Mouse (Mus musculus): ENCODE results near the gene Cish. TPM values are rescaled to one million over a fixed set of nuclear protein-coding genes. Genes with fewer than 3 reads are reported as not detected.

The Cish gene
- polyA plus RNA-seq, 1 experiment from 2014 or later = 4.2 TPM

GRCm38 (mm10) chr9:107309600-107309999 is 13.8 kb downstream of the Cish start:
- Histone ChIP-seq H3K4me2 (no peak overlapping the region), H3K36me3 (ENCODE audit: control insufficient read depth, insufficient read depth, low read length) (no peaks in the 10 kb centered on the region), H3K4me3 (ENCODE audit: low read depth, low read length) (no peak overlapping the region), H3K9ac (ENCODE audit: low read length) (no peak overlapping the region), H3K27me3 (ENCODE audit: control insufficient read depth, insufficient read depth, low read length) (no peaks in the 10 kb centered on the region), H3K4me1 (ENCODE audit: control insufficient read depth, insufficient read depth, low read length) (no peaks in the 10 kb centered on the region), H3K9me3 (ENCODE audit: control insufficient read depth, low read length) (no peaks in the 10 kb centered on the region), H3K27ac (ENCODE audit: low read depth, low read length) (no peak overlapping the region)
- DNase-seq (ENCODE audit: low spot score, missing footprints) (no peak), ATAC-seq (ENCODE audit: low FRiP score) (no peak)
- WGBS = 80% methylated on average over 5 of the region's 5 CpGs

- WGBS = 72% methylated on average over 10 of the region's 10 CpGs
- ATAC-seq (ENCODE audit: low FRiP score) = no peak
- Histone ChIP-seq H3K4me1 (ENCODE audit: control insufficient read depth, insufficient read depth, low read length) (no peaks in the 10 kb centered on the region), H3K4me3 (ENCODE audit: low read depth, low read length) (no peak overlapping the region), H3K9me3 (ENCODE audit: control insufficient read depth, low read length) (no peaks in the 10 kb centered on the region), H3K4me2 (no peak overlapping the region), H3K27me3 (ENCODE audit: control insufficient read depth, insufficient read depth, low read length) (no peaks in the 10 kb centered on the region), H3K27ac (ENCODE audit: low read depth, low read length) (no peak overlapping the region), H3K9ac (ENCODE audit: low read length) (no peak overlapping the region), H3K36me3 (ENCODE audit: control insufficient read depth, insufficient read depth, low read length) (no peaks in the 10 kb centered on the region)
- peak; percentile 54 for DNase-seq (ENCODE audit: low spot score, missing footprints)
These were observed 17.2 kb downstream of the Cish start for GRCm38 (mm10) chr9:107312811-107313584.

DNA sequence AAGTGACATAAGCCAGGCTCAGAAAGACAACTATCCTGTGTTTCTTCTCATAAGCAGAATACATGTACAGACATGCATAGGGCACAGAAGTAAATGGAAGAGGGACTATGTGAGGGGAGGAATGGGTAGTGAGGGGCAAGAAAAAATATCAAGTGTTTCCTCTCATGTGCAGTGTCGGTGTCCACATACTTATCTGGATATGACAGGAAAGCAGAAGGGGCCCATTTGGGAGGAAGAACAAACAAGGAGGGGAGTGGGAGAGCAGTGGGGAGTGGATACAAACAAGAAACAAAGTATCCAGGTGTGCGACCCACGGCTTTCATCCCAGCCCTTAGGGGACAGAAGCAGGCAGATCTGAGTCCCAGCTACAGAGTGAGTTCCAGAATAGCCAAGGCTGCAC is 18.1 kb downstream of the Cish start:
- 83% methylated on average over 3 of the region's 3 CpGs for WGBS
- DNase-seq (ENCODE audit: low spot score, missing footprints) = peak; percentile 10
- Histone ChIP-seq H3K9me3 (ENCODE audit: control insufficient read depth, low read length) (no peaks in the 10 kb centered on the region), H3K27ac (ENCODE audit: low read depth, low read length) (no peak overlapping the region), H3K4me1 (ENCODE audit: control insufficient read depth, insufficient read depth, low read length) (no peaks in the 10 kb centered on the region), H3K9ac (ENCODE audit: low read length) (no peak overlapping the region), H3K4me2 (no peak overlapping the region), H3K4me3 (ENCODE audit: low read depth, low read length) (no peak overlapping the region), H3K27me3 (ENCODE audit: control insufficient read depth, insufficient read depth, low read length) (no peaks in the 10 kb centered on the region), H3K36me3 (ENCODE audit: control insufficient read depth, insufficient read depth, low read length) (no peaks in the 10 kb centered on the region)
- no peak for ATAC-seq (ENCODE audit: low FRiP score)

- WGBS = 84% methylated on average over 2 of the region's 2 CpGs
- H3K4me3 ChIP-seq (ENCODE audit: low read depth, low read length) = no peak overlapping the region
These were observed 20.0 kb downstream of the Cish start for GRCm38 (mm10) chr9:107315791-107316190.

GRCm38 (mm10) chr9:107322461-107323050 is 26.7 kb downstream of the Cish start:
- Histone ChIP-seq H3K4me3 (ENCODE audit: low read depth, low read length) (no peak overlapping the region), H3K9me3 (ENCODE audit: control insufficient read depth, low read length) (no peaks in the 10 kb centered on the region)

More at GRCm38 (mm10) chr9:107315791-107316190, 20.0 kb downstream of the Cish start:
- H3K4me1 ChIP-seq (ENCODE audit: control insufficient read depth, insufficient read depth, low read length) = no peaks in the 10 kb centered on the region
- H3K36me3 ChIP-seq (ENCODE audit: control insufficient read depth, insufficient read depth, low read length) = no peaks in the 10 kb centered on the region
- H3K9me3 ChIP-seq (ENCODE audit: control insufficient read depth, low read length) = no peaks in the 10 kb centered on the region
- no peak overlapping the region for H3K9ac ChIP-seq (ENCODE audit: low read length)
- no peak overlapping the region for H3K27ac ChIP-seq (ENCODE audit: low read depth, low read length)
- H3K4me2 ChIP-seq = no peak overlapping the region
- DNase-seq (ENCODE audit: low spot score, missing footprints) (peak; percentile 80), ATAC-seq (ENCODE audit: low FRiP score) (no peak)
- H3K27me3 ChIP-seq (ENCODE audit: control insufficient read depth, insufficient read depth, low read length) = no peaks in the 10 kb centered on the region

DNA sequence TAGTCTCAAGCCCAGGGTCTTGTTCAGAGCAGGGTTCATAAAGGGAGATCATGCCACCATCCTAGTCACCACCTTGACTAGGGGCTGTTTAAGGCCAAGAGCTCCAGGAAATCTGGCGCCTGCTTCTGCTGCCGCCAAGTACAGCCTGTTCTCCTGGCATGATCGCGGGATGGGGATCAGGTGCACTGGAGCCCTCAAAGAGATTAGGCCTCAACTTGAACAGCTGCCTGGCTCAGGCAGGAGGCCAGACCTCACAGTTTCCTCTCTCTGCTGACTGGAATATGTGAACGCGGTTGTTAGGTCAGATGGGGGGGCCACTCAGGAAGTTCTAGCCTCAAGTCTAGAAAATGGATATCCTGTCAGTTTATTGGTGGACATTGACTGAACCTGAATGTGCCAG is 27.7 kb downstream of the Cish start:
- Histone ChIP-seq H3K27me3 (ENCODE audit: control insufficient read depth, insufficient read depth, low read length) (no peaks in the 10 kb centered on the region), H3K27ac (ENCODE audit: low read depth, low read length) (no peak overlapping the region), H3K36me3 (ENCODE audit: control insufficient read depth, insufficient read depth, low read length) (no peaks in the 10 kb centered on the region), H3K4me1 (ENCODE audit: control insufficient read depth, insufficient read depth, low read length) (no peaks in the 10 kb centered on the region), H3K4me3 (ENCODE audit: low read depth, low read length) (no peak overlapping the region), H3K9ac (ENCODE audit: low read length) (no peak overlapping the region), H3K9me3 (ENCODE audit: control insufficient read depth, low read length) (no peaks in the 10 kb centered on the region), H3K4me2 (no peak overlapping the region)
- DNase-seq (ENCODE audit: low spot score, missing footprints) (no peak), ATAC-seq (ENCODE audit: low FRiP score) (no peak)
- 83% methylated on average over 6 of the region's 6 CpGs for WGBS

More at GRCm38 (mm10) chr9:107322461-107323050, 26.7 kb downstream of the Cish start:
- ATAC-seq (ENCODE audit: low FRiP score) (no peak), DNase-seq (ENCODE audit: low spot score, missing footprints) (no peak)
- WGBS = 82% methylated on average over 8 of the region's 8 CpGs
- H3K36me3 ChIP-seq (ENCODE audit: control insufficient read depth, insufficient read depth, low read length) = no peaks in the 10 kb centered on the region
- no peak overlapping the region for H3K4me2 ChIP-seq
- no peak overlapping the region for H3K9ac ChIP-seq (ENCODE audit: low read length)
- no peak overlapping the region for H3K27ac ChIP-seq (ENCODE audit: low read depth, low read length)
- H3K4me1 ChIP-seq (ENCODE audit: control insufficient read depth, insufficient read depth, low read length) = no peaks in the 10 kb centered on the region
- no peaks in the 10 kb centered on the region for H3K27me3 ChIP-seq (ENCODE audit: control insufficient read depth, insufficient read depth, low read length)

GRCm38 (mm10) chr9:107324799-107325561 is 29.2 kb downstream of the Cish start:
- no peak overlapping the region for H3K9ac ChIP-seq (ENCODE audit: low read length)
- H3K4me2 ChIP-seq = no peak overlapping the region
- no peaks in the 10 kb centered on the region for H3K9me3 ChIP-seq (ENCODE audit: control insufficient read depth, low read length)
- WGBS = 60% methylated on average over 4 of the region's 4 CpGs
- ATAC-seq (ENCODE audit: low FRiP score) = no peak
- no peak overlapping the region for H3K4me3 ChIP-seq (ENCODE audit: low read depth, low read length)
- no peaks in the 10 kb centered on the region for H3K4me1 ChIP-seq (ENCODE audit: control insufficient read depth, insufficient read depth, low read length)
- no peak for DNase-seq (ENCODE audit: low spot score, missing footprints)
- no peaks in the 10 kb centered on the region for H3K36me3 ChIP-seq (ENCODE audit: control insufficient read depth, insufficient read depth, low read length)
- H3K27ac ChIP-seq (ENCODE audit: low read depth, low read length) = no peak overlapping the region
- H3K27me3 ChIP-seq (ENCODE audit: control insufficient read depth, insufficient read depth, low read length) = no peaks in the 10 kb centered on the region

DNA sequence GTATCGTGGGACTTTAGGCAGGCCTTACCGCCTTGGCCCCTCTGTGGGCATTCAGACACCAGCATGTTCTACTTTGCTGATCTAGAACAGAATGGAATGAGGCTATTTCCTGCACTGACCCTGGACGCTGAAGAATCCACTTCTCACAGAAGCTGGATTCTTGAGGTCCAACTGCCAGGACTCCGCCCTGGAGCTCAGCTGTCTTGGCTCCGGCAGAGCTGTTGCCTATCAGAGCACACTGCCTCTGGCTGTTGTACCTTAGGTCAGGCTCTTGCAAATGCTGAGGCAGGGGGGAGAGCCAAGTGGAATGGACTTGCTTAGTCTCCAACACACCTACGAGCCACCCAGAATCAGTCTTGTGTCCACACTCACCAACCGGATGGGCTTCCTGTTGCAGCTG is 30.1 kb downstream of the Cish start:
- no peak for DNase-seq (ENCODE audit: low spot score, missing footprints)
- no peaks in the 10 kb centered on the region for H3K27me3 ChIP-seq (ENCODE audit: control insufficient read depth, insufficient read depth, low read length)
- ATAC-seq (ENCODE audit: low FRiP score) = no peak
- no peaks in the 10 kb centered on the region for H3K9me3 ChIP-seq (ENCODE audit: control insufficient read depth, low read length)
- H3K27ac ChIP-seq (ENCODE audit: low read depth, low read length) = no peak overlapping the region
- WGBS = 85% methylated on average over 7 of the region's 7 CpGs
- no peaks in the 10 kb centered on the region for H3K36me3 ChIP-seq (ENCODE audit: control insufficient read depth, insufficient read depth, low read length)
- no peak overlapping the region for H3K4me2 ChIP-seq
- H3K4me3 ChIP-seq (ENCODE audit: low read depth, low read length) = no peak overlapping the region
- H3K4me1 ChIP-seq (ENCODE audit: control insufficient read depth, insufficient read depth, low read length) = no peaks in the 10 kb centered on the region
- H3K9ac ChIP-seq (ENCODE audit: low read length) = no peak overlapping the region
